Mouse (Mus musculus) CH12.LX (cell line): ENCODE results near the gene Ulk4.

Source experiments
- CHD1 ChIP-seq: IDR thresholded peaks from 2 replicates; pipeline ENCODE4 v1.6.1; 2012; ENCODE audit warnings: low read depth, low read length, improper control_type of control experiment, inconsistent platforms
- CTCF ChIP-seq, 2 experiments: IDR thresholded peaks in 1 of 2; conservative IDR thresholded peaks in 1 of 2; 2 replicates each; pipeline ENCODE4 v1.5.1; 2011 to 2012; ENCODE audit warnings: low read depth in 2 of 2, low read length in 2 of 2, improper control_type of control experiment in 1 of 2, inconsistent platforms in 1 of 2, mild to moderate bottlenecking in 1 of 2, moderate library complexity in 1 of 2
- EP300 ChIP-seq: IDR thresholded peaks from 2 replicates; pipeline ENCODE4 v1.6.1; 2011; ENCODE audit warnings: low read length, improper control_type of control experiment
- MAX ChIP-seq: IDR thresholded peaks from 2 replicates; pipeline ENCODE4 v1.6.1; 2011; ENCODE audit warnings: low read length, improper control_type of control experiment
- MXI1 ChIP-seq: IDR thresholded peaks from 2 replicates; pipeline ENCODE4 v1.6.1; 2011; ENCODE audit warnings: mild to moderate bottlenecking, low read depth, low read length, improper control_type of control experiment
- POLR2A ChIP-seq: IDR thresholded peaks from 2 replicates; pipeline ENCODE4 v1.6.1; 2011; ENCODE audit warnings: low read depth, mild to moderate bottlenecking, improper control_type of control experiment, low read length
- POLR2AphosphoS2 ChIP-seq: IDR thresholded peaks from 2 replicates; pipeline ENCODE4 v1.6.1; 2011; ENCODE audit warnings: low read depth, low read length, improper control_type of control experiment
- SMC3 ChIP-seq: IDR thresholded peaks from 2 replicates; pipeline ENCODE4 v1.6.1; 2011; ENCODE audit warnings: low read depth, low read length, improper control_type of control experiment
- TCF12 ChIP-seq: IDR thresholded peaks from 2 replicates; pipeline ENCODE4 v1.6.1; 2014; ENCODE audit warnings: low read depth, mild to moderate bottlenecking, inconsistent platforms, low read length, improper control_type of control experiment
- ZNF384 ChIP-seq: IDR thresholded peaks from 2 replicates; pipeline ENCODE4 v1.6.1; 2012; ENCODE audit warnings: low read depth, low read length, improper control_type of control experiment, inconsistent platforms

DNA sequence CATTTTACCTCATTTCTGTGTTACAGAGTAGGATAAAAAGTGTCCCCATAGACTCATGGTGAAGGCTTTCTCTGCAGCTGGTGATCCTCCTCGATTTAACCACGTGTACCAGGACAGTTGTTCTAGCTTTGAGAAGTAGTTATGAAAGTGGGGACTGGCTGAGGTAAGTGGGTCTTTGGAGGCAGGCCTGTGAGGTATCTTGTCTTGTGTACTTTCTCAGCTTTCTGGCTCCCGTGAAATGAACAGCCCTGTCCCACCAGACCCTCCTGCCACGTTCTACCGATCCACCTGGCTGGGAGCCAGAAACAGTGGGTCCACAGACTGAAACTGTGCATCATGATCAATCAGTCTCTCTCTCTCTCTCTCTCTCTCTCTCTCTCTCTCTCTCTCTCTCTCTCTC, 2.2 kb upstream of the Ulk4 start:
- no peak for TF ChIP-seq POLR2A
- no peak for TF ChIP-seq MAX
- no peak for TF ChIP-seq EP300
- TF ChIP-seq TCF12: no peak
- TF ChIP-seq MXI1: no peak
- TF ChIP-seq SMC3: no peak
- TF ChIP-seq CTCF (conservative IDR thresholded peaks at IDR 0.05 in 1 of 2, IDR thresholded peaks at IDR 0.05 in 1 of 2; ENCODE audit: low read depth in 2 of 2, low read length in 2 of 2): no peak
- no peak for TF ChIP-seq ZNF384
- TF ChIP-seq CHD1: no peak
- no peak for TF ChIP-seq POLR2AphosphoS2
